Mouse (Mus musculus) liver, embryonic 14.5 days (tissue): Measurements from ENCODE around the gene Spon1.
A peak's percentile ranks its signal among the peaks of the same experiment; 100 is the strongest.

Source experiments
- CTCF ChIP-seq: IDR thresholded peaks from 2 replicates; pipeline ENCODE4 v1.5.1; 2016; ENCODE audit warnings: antibody characterized with exemption, low read depth, control low read depth
- EP300 ChIP-seq: IDR thresholded peaks from 2 replicates; pipeline ENCODE4 v1.6.1; 2016; ENCODE audit warnings: antibody characterized with exemption, low read depth

DNA sequence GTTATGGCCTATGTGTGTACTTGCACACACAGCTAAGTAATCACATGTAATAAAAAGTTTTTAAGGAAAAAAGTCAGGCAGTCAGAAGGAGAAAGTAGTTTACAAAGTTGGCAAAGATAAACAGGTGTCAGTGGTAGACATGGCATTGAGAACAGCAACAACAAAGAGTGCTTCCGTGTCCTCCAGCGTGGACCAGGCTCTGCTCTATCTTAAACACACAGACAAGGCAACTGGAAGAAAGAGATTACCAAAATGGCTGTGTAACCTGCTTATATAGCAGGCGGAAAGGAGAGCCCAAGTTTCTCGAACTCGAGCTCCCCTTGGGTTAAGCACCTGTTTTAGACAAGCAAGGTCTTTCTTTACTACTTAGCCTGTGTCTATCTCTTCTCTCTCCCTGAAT lies 314.5 kb downstream of the Spon1 start:
- no peak for TF ChIP-seq CTCF
- TF ChIP-seq EP300: peak; percentile 22; the same call in 1 of the 2 replicates
